Mouse (Mus musculus) ZHBTc4 (cell line): ENCODE results near the gene Oxld1.
"Not testable (repeated sequence)": the region's sequence is repeated elsewhere in the genome, so short reads cannot be mapped to it uniquely, and the experiment has no call there.

Experiments
- DNase-seq: peaks from one replicate; pipeline ENCODE4 v3.0.0-alpha.2; 2011; ENCODE audit warnings: low read depth, low spot score

Oxld1 gene

GRCm38 (mm10) chr11:120426727-120427126, 31.1 kb downstream of the Oxld1 start:
- DNase-seq: no peak

DNA sequence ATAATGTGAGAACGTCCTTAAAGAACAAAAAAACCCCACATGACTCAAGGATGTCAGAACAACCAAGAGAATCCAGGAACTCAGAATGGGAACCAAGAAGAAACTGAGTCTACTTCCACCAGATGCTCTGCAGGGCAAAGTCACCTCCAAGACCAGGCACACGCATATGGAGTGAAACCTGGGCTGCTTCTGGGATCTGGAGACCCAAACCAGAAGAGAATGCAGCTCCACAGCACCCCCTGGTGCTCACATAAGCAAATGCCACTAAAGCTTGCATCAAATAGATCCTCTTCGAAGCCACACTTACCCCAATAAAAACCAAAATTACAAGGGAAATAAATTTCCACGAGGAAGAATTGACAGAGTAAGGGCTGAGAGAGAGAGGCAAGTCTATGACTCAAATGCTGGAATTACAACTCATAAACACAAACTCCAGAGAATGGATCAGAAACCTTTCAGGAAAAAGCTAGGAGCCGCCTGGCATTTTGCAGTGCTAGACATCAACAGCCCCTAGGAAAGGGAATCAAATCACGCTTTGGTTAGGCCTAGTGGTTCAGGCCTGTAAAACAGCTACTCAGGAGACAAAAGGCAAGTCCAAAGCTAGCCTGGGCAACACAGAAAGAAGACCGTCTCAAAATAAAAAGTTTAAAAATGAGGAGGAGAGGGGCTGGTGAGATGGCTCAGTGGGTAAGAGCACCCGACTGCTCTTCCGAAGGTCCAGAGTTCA, 34.1 kb downstream of the Oxld1 start:
- peak; percentile 91 for DNase-seq

DNA sequence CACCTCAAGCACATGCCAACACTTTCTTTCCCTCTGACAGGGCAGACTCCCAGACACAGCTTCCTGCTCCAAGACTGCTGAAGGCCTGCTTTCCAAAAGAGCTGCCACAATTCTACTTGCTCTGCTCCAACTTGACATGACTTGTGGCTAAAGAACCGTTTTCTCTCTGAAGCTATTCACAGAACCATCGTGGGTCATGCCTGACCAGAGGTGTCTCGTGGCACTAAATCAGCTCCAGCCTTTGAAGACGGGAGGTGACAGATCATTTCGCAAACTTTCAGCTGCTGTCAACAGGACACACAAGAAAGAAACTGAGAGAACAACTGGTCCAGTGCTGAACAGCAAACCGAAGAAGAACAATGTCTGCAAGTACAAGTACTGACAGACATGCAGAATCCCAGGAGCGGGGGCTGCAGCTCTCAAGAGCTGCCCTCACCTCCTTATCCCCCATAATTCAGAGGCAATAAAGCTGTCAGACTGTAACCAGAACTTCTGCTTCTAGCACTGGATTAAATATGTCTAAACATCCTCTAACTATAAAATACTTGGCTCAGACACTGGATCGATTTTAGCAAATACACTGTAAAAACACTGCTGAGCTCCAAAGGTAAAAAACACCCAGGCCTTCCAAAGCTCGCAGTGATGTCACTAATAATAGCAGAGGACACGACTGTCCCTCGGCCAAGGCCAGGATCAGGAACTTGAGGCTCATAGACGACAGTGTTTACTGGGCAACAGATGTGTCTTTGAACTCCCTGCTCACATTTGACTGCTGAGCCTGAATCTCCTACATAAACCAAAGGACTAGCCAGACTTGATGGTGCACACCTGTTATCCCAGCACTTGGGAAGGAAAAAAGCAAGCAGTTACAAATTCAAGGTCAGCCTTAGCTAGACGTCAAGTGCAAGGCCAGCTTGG, 35.0 kb downstream of the Oxld1 start:
- DNase-seq: no peak

GRCm38 (mm10) chr11:120418592-120418991, 39.3 kb downstream of the Oxld1 start:
- DNase-seq: no peak

- DNase-seq: no peak
Observed at GRCm38 (mm10) chr11:120417852-120418251, 40.0 kb downstream of the Oxld1 start.

GRCm38 (mm10) chr11:120413621-120414020, 44.2 kb downstream of the Oxld1 start:
- not testable (repeated sequence) for DNase-seq
